Mouse (Mus musculus): Measurements from ENCODE around the gene Ei24. TPM values are rescaled to one million over a fixed set of nuclear protein-coding genes. Genes with fewer than 3 reads are reported as not detected.
A peak's percentile ranks its signal among the peaks of the same experiment; 100 is the strongest.

Ei24 gene
- polyA plus RNA-seq, 1 experiment from 2014 or later, result 61.6 TPM

GRCm38 (mm10) chr9:36796224-36796623 is 969 bp downstream of the Ei24 start:
- H3K4me1 ChIP-seq (ENCODE audit: insufficient read depth), result peaks cover 6% of the 10 kb centered on the region; the same call in 1 of the 2 replicates
- no peak for ATAC-seq
- DNase-seq, result no peak
- H3K27me3 ChIP-seq (ENCODE audit: insufficient read depth, low read length), result no peaks in the 10 kb centered on the region
- peak overlapping the region; percentile 90 for H3K4me3 ChIP-seq (ENCODE audit: low read depth, low read length)
- WGBS (ENCODE audit: insufficient replicate concordance), result 26% methylated on average over 5 of the region's 5 CpGs
- peak overlapping the region; percentile 85 for H3K27ac ChIP-seq (ENCODE audit: low read depth)
- H3K36me3 ChIP-seq (replicated peaks; ENCODE audit: insufficient read depth, low read length), result peaks cover 10% of the 10 kb centered on the region
- TF ChIP-seq EP300 (IDR thresholded peaks at IDR 0.05; ENCODE audit: low read depth), result no peak
- no peak for TF ChIP-seq CTCF (IDR thresholded peaks at IDR 0.05; ENCODE audit: low read depth)
- peak overlapping the region; percentile 72 for H3K4me2 ChIP-seq (ENCODE audit: low read depth, low read length)
- H3K9ac ChIP-seq (replicated peaks), result peak overlapping the region; percentile 94
- no peaks in the 10 kb centered on the region for H3K9me3 ChIP-seq (ENCODE audit: low read length)

DNA sequence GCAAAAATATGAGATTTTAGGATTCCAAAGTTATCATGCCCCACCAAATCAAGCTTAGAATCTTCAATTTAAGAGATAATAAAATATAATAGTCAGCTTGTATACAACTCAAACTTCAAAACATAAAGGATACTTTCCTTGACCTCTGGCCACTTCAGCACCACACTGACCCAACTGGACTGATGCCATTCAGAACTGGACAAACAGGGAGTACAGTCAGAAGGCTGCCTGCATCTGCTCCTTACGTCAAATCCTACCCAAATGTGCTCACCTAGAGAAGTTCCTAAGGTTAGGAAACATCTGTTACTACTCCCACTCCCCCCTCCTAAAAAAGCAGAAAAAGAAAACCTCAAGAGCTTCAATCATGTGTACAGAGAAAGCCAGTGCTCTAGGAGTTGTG is 1.6 kb downstream of the Ei24 start:
- no peak for ATAC-seq
- no peak for TF ChIP-seq CTCF (IDR thresholded peaks at IDR 0.05; ENCODE audit: low read depth)
- no peak for TF ChIP-seq EP300 (IDR thresholded peaks at IDR 0.05; ENCODE audit: low read depth)
- Histone ChIP-seq H3K36me3 (replicated peaks; ENCODE audit: insufficient read depth, low read length) (peaks cover 14% of the 10 kb centered on the region), H3K4me2 (ENCODE audit: low read depth, low read length) (peak overlapping the region; percentile 72), H3K4me1 (ENCODE audit: insufficient read depth) (peaks cover 6% of the 10 kb centered on the region; the same call in 1 of the 2 replicates), H3K4me3 (ENCODE audit: low read depth, low read length) (peak overlapping the region; percentile 90), H3K27me3 (ENCODE audit: insufficient read depth, low read length) (no peaks in the 10 kb centered on the region), H3K27ac (ENCODE audit: low read depth) (no peak overlapping the region), H3K9me3 (ENCODE audit: low read length) (no peaks in the 10 kb centered on the region), H3K9ac (replicated peaks) (no peak overlapping the region)
- no peak for DNase-seq
- WGBS (ENCODE audit: insufficient replicate concordance), result 74% methylated on average over 1 of the region's 1 CpGs

DNA sequence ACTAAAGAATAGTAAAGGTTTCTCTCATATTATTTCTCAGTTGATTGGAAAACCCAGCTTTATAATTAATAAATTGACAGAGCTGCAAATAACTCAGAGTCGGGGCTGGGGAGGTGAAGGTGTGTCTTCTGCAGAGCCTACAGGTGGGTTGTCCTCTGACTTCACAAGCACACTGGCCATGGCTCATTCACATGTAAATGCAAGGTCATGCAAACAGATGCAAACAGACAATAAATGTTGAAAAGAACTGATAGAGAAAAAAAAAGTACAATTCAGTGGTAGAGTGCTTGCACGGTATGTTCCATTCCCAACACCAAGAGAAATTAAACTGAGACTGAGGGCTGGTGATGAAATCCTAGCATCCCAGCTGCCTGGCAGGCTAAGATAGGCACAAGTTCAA is 2.7 kb downstream of the Ei24 start:
- H3K9me3 ChIP-seq (ENCODE audit: low read length), result no peaks in the 10 kb centered on the region
- peak overlapping the region; percentile 30 for H3K4me2 ChIP-seq (ENCODE audit: low read depth, low read length)
- H3K27me3 ChIP-seq (ENCODE audit: insufficient read depth, low read length), result no peaks in the 10 kb centered on the region
- H3K4me1 ChIP-seq (ENCODE audit: insufficient read depth), result peaks cover 6% of the 10 kb centered on the region; the same call in 1 of the 2 replicates
- TF ChIP-seq EP300 (IDR thresholded peaks at IDR 0.05; ENCODE audit: low read depth) (no peak), CTCF (IDR thresholded peaks at IDR 0.05; ENCODE audit: low read depth) (no peak)
- H3K9ac ChIP-seq (replicated peaks), result no peak overlapping the region
- DNase-seq, result no peak
- H3K4me3 ChIP-seq (ENCODE audit: low read depth, low read length), result no peak overlapping the region
- H3K27ac ChIP-seq (ENCODE audit: low read depth), result no peak overlapping the region
- H3K36me3 ChIP-seq (replicated peaks; ENCODE audit: insufficient read depth, low read length), result peaks cover 23% of the 10 kb centered on the region
- 79% methylated on average over 2 of the region's 2 CpGs for WGBS (ENCODE audit: insufficient replicate concordance)
- ATAC-seq, result no peak

- Histone ChIP-seq H3K27ac (ENCODE audit: low read depth) (no peak overlapping the region), H3K27me3 (ENCODE audit: insufficient read depth, low read length) (no peaks in the 10 kb centered on the region), H3K4me3 (ENCODE audit: low read depth, low read length) (no peak overlapping the region), H3K4me1 (ENCODE audit: insufficient read depth) (peaks cover 6% of the 10 kb centered on the region; the same call in 1 of the 2 replicates), H3K9ac (replicated peaks) (no peak overlapping the region), H3K36me3 (replicated peaks; ENCODE audit: insufficient read depth, low read length) (peaks cover 43% of the 10 kb centered on the region), H3K4me2 (ENCODE audit: low read depth, low read length) (no peak overlapping the region), H3K9me3 (ENCODE audit: low read length) (no peaks in the 10 kb centered on the region)
- ATAC-seq (no peak), DNase-seq (no peak)
- TF ChIP-seq CTCF (IDR thresholded peaks at IDR 0.05; ENCODE audit: low read depth) (no peak), EP300 (IDR thresholded peaks at IDR 0.05; ENCODE audit: low read depth) (no peak)
- WGBS (ENCODE audit: insufficient replicate concordance), result 69% methylated on average over 3 of the region's 3 CpGs
Measured at GRCm38 (mm10) chr9:36792191-36792590, 5.0 kb downstream of the Ei24 start.

GRCm38 (mm10) chr9:36783921-36784320 is 13.3 kb downstream of the Ei24 start:
- WGBS (ENCODE audit: insufficient replicate concordance), result 84% methylated on average over 2 of the region's 2 CpGs
- no peak for DNase-seq
- no peak for ATAC-seq
- H3K4me2 ChIP-seq (ENCODE audit: low read depth, low read length), result no peak overlapping the region
- no peak overlapping the region for H3K27ac ChIP-seq (ENCODE audit: low read depth)
- H3K9me3 ChIP-seq (ENCODE audit: low read length), result no peaks in the 10 kb centered on the region
- H3K27me3 ChIP-seq (ENCODE audit: insufficient read depth, low read length), result no peaks in the 10 kb centered on the region
- H3K36me3 ChIP-seq (replicated peaks; ENCODE audit: insufficient read depth, low read length), result peaks cover 72% of the 10 kb centered on the region
- no peak overlapping the region for H3K9ac ChIP-seq (replicated peaks)
- TF ChIP-seq CTCF (IDR thresholded peaks at IDR 0.05; ENCODE audit: low read depth) (no peak), EP300 (IDR thresholded peaks at IDR 0.05; ENCODE audit: low read depth) (no peak)
- no peaks in the 10 kb centered on the region for H3K4me1 ChIP-seq (ENCODE audit: insufficient read depth)
- H3K4me3 ChIP-seq (ENCODE audit: low read depth, low read length), result no peak overlapping the region

GRCm38 (mm10) chr9:36769048-36769413 is 28.2 kb downstream of the Ei24 start:
- TF ChIP-seq EP300 (IDR thresholded peaks at IDR 0.05; ENCODE audit: low read depth) (no peak), CTCF (IDR thresholded peaks at IDR 0.05; ENCODE audit: low read depth) (no peak)
- peak overlapping the region; percentile 66 for H3K4me3 ChIP-seq (ENCODE audit: low read depth, low read length)

More at GRCm38 (mm10) chr9:36769048-36769413, 28.2 kb downstream of the Ei24 start:
- ATAC-seq (no peak), DNase-seq (no peak)
- H3K9ac ChIP-seq (replicated peaks), result peak overlapping the region; percentile 80
- peak overlapping the region; percentile 78 for H3K4me2 ChIP-seq (ENCODE audit: low read depth, low read length)
- H3K27me3 ChIP-seq (ENCODE audit: insufficient read depth, low read length), result no peaks in the 10 kb centered on the region
- 65% methylated on average over 1 of the region's 1 CpGs for WGBS (ENCODE audit: insufficient replicate concordance)
- H3K9me3 ChIP-seq (ENCODE audit: low read length), result no peaks in the 10 kb centered on the region
- H3K36me3 ChIP-seq (replicated peaks; ENCODE audit: insufficient read depth, low read length), result peaks cover 6% of the 10 kb centered on the region
- peaks cover 24% of the 10 kb centered on the region for H3K4me1 ChIP-seq (ENCODE audit: insufficient read depth)
- peak overlapping the region; percentile 98 for H3K27ac ChIP-seq (ENCODE audit: low read depth)
